Mouse (Mus musculus): Measurements from ENCODE around the gene Gadd45a. TPM values are rescaled to one million over a fixed set of nuclear protein-coding genes. Genes with fewer than 3 reads are reported as not detected.

Gene Gadd45a
- total RNA-seq, 2 experiments from 2014 or later: 50.6 to 64.3 TPM

GRCm38 (mm10) chr6:66987643-66988042 lies 49.6 kb downstream of the Gadd45a start:
- no peak for ATAC-seq (replicated peaks; ENCODE audit: poor library complexity)

GRCm38 (mm10) chr6:66986063-66986462 lies 51.2 kb downstream of the Gadd45a start:
- ATAC-seq (replicated peaks; ENCODE audit: poor library complexity): no peak

GRCm38 (mm10) chr6:66985500-66985899 lies 51.8 kb downstream of the Gadd45a start:
- no peak for ATAC-seq (replicated peaks; ENCODE audit: poor library complexity)

Other genes starting within 250 kb of the Gadd45a start
- gene Vmn1r39, start 226.8 kb downstream of the Gadd45a start, total RNA-seq (2015): not detected in 2 replicates
- not detected in 2 replicates for gene Vmn1r39, start 226.8 kb downstream of the Gadd45a start, total RNA-seq (2017)
- 190 and 214 TPM in 2 replicates for gene Gng12, start 141.1 kb downstream of the Gadd45a start, total RNA-seq (2015)
- gene Gng12, start 141.1 kb downstream of the Gadd45a start, total RNA-seq (2017): 115 and 154 TPM in 2 replicates
- gene Serbp1, start 200.7 kb upstream of the Gadd45a start, total RNA-seq (2015): 1,237 and 1,242 TPM in 2 replicates
- gene Serbp1, start 200.7 kb upstream of the Gadd45a start, total RNA-seq (2017): 2,350 and 2,917 TPM in 2 replicates

Data from megakaryocyte progenitor cell, adult 5-6 weeks (primary cell).